Mouse (Mus musculus) myocyte (in vitro differentiated cells): ENCODE results near the gene Ets2. TPM values are rescaled to one million over a fixed set of nuclear protein-coding genes. Genes with fewer than 3 reads are reported as not detected.

Experiments used
- H3K27me3 ChIP-seq: one replicate; pipeline ENCODE4 v1.6.1; 2011; ENCODE audit not compliant: control insufficient read depth, insufficient read depth, insufficient read length
- H3K36me3 ChIP-seq: one replicate; pipeline ENCODE4 v1.6.1; 2011; ENCODE audit not compliant: control insufficient read depth, insufficient read depth
- H3K4me2 ChIP-seq: one replicate; pipeline ENCODE4 v1.6.1; 2011; ENCODE audit warnings: low read depth, control low read depth
- H3K4me3 ChIP-seq: one replicate; pipeline ENCODE4 v1.5.1; 2011; ENCODE audit warnings: mild to moderate bottlenecking, control low read depth, moderate library complexity
- H3K79me2 ChIP-seq: one replicate; pipeline ENCODE4 v1.6.1; 2011; ENCODE audit not compliant: control insufficient read depth, insufficient read depth
- H3ac ChIP-seq: one replicate; pipeline ENCODE4 v1.6.1; 2011; ENCODE audit not compliant: control insufficient read depth, insufficient read length
- CEBPB ChIP-seq: IDR thresholded peaks from 2 replicates; pipeline ENCODE4 v1.6.1; 2011; ENCODE audit warnings: mild to moderate bottlenecking, moderate library complexity; ENCODE audit not compliant: poor library complexity, insufficient read depth, severe bottlenecking
- E2F4 ChIP-seq: IDR thresholded peaks from one replicate; pipeline ENCODE4 v1.6.1; 2011; ENCODE audit warnings: mild to moderate bottlenecking, control low read depth, moderate library complexity; ENCODE audit not compliant: insufficient read depth
- MAX ChIP-seq: IDR thresholded peaks from one replicate; pipeline ENCODE4 v1.6.1; 2011; ENCODE audit warnings: low read depth, mild to moderate bottlenecking, control low read depth
- MYOD1 ChIP-seq, 3 experiments: IDR thresholded peaks; one replicate each; pipeline ENCODE4 v1.6.1; 2011; ENCODE audit warnings: control low read depth in 2 of 3, low read depth in 2 of 3, mild to moderate bottlenecking in 2 of 3, moderate library complexity in 1 of 3; ENCODE audit not compliant: insufficient read length in 2 of 3, control insufficient read depth in 1 of 3
- MYOG ChIP-seq, 3 experiments: IDR thresholded peaks; one replicate each; pipeline ENCODE4 v1.6.1; 2011; ENCODE audit warnings: control low read depth in 2 of 3, low read depth in 2 of 3, mild to moderate bottlenecking in 2 of 3; ENCODE audit not compliant: insufficient read length in 2 of 3, control insufficient read depth in 1 of 3, insufficient read depth in 1 of 3
- POLR2A ChIP-seq: IDR thresholded peaks from one replicate; pipeline ENCODE4 v1.6.1; 2011; ENCODE audit warnings: low read depth, mild to moderate bottlenecking, control low read depth, moderate library complexity; ENCODE audit not compliant: insufficient read length
- POLR2AphosphoS2 ChIP-seq: IDR thresholded peaks from one replicate; pipeline ENCODE4 v1.6.1; 2011; ENCODE audit warnings: low read depth, control low read depth; ENCODE audit not compliant: insufficient read length
- REST ChIP-seq: IDR thresholded peaks from one replicate; pipeline ENCODE4 v1.6.1; 2011; ENCODE audit warnings: mild to moderate bottlenecking, control low read depth, moderate library complexity; ENCODE audit not compliant: insufficient read depth, insufficient read length
- SRF ChIP-seq: IDR thresholded peaks from one replicate; pipeline ENCODE4 v1.6.1; 2011; ENCODE audit warnings: low read depth; ENCODE audit not compliant: control insufficient read depth, insufficient read length
- TCF12 ChIP-seq: IDR thresholded peaks from one replicate; pipeline ENCODE4 v1.6.1; 2011; ENCODE audit warnings: mild to moderate bottlenecking, control low read depth; ENCODE audit not compliant: poor library complexity, insufficient read depth, severe bottlenecking
- TCF3 ChIP-seq: IDR thresholded peaks from one replicate; pipeline ENCODE4 v1.6.1; 2011; ENCODE audit warnings: low read depth, control low read depth; ENCODE audit not compliant: insufficient read length
- USF1 ChIP-seq: IDR thresholded peaks from one replicate; pipeline ENCODE4 v1.6.1; 2011; ENCODE audit warnings: low read depth, mild to moderate bottlenecking, control low read depth, moderate library complexity
- polyA plus RNA-seq: library from polyadenylated mRNA; unstranded; fragments of >200 nt; fragmentation: generic; extraction: Trizol; gene quantifications from one replicate; pipeline ENCODE4 v1.2.1, GENCODE M21; 2012; ENCODE audit warnings: missing spikeins

Gene Ets2
- polyA plus RNA-seq, 1 experiment: 73.9 TPM

DNA sequence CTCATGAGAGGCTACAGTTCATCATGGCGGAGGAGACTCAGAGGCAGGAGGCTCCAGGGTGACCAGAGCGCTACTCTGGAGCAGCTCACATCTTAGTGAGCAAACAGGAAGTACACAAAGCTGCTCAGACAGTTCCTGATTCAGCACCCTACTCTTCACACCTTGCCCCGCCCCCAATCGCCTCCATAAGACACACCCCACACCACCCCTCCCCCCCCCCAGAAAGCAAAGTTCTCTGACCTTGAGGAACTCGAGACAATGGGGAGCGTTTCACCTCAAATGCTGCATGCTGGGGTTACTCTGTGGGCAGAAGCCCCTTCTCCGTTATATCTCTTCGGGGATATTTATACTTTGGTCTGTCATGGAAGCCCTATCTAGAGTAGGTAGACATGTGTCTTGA lies 15.0 kb upstream of the Ets2 start:
- Histone ChIP-seq H3K36me3 (no peaks in the 10 kb centered on the region), H3K79me2 (no peaks in the 10 kb centered on the region), H3ac (no peak overlapping the region), H3K4me2 (no peak overlapping the region), H3K4me3 (no peak overlapping the region), H3K27me3 (no peaks in the 10 kb centered on the region)
- no peak for TF ChIP-seq USF1
- TF ChIP-seq MYOG (IDR thresholded peaks at IDR 0.05; ENCODE audit: control insufficient read depth in 1 of 3, insufficient read depth in 1 of 3, insufficient read length in 2 of 3, low read depth in 2 of 3): no peak
- TF ChIP-seq SRF: no peak
- TF ChIP-seq MAX: no peak
- no peak for TF ChIP-seq POLR2A
- TF ChIP-seq TCF12: no peak
- no peak for TF ChIP-seq POLR2AphosphoS2
- no peak for TF ChIP-seq TCF3
- TF ChIP-seq CEBPB: no peak
- TF ChIP-seq E2F4: no peak
- no peak for TF ChIP-seq REST
- TF ChIP-seq MYOD1 (IDR thresholded peaks at IDR 0.05; ENCODE audit: control insufficient read depth in 1 of 3, insufficient read length in 2 of 3, low read depth in 2 of 3): no peak

DNA sequence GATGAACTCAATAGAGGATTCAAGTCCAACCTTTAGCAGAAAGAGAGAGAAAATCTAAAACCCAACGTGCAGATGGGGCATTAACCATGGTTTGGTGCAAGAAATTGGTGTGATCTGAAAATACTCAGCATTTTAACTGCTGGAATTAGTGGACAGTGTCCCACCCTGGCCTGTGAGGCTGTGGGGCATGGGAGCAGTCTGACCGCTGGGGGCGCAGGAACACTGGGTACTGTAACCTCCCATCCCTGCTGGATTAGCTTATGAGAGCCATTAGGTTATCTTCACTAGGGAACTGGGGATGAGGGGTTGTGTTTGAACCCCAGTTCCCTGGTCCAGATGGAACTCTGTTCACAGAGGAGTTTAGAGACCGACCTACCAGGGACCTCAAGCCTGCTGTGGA lies 13.9 kb upstream of the Ets2 start:
- no peak overlapping the region for H3ac ChIP-seq
- no peak overlapping the region for H3K4me2 ChIP-seq
- no peak for TF ChIP-seq E2F4
- no peaks in the 10 kb centered on the region for H3K27me3 ChIP-seq
- no peaks in the 10 kb centered on the region for H3K36me3 ChIP-seq
- no peaks in the 10 kb centered on the region for H3K79me2 ChIP-seq
- no peak overlapping the region for H3K4me3 ChIP-seq

DNA sequence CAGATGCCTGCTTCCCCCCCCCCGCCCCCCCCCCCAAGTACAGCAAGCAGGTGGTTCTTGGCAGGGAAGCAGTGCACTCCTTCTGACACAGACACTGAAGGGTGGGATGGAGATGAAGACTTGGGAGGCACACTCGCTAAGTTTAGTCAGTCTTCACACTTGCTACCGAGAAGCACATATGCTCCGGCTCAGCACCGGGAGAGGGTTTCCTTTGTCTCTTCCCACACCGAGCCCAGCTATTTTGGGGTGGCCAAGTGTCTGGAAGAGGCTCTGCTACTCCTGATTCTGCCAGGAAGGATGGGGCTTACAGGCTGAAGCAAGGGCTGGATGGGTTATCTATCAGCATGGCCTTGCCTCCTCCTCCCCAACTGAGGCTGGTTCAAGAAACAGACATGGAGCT lies 5.3 kb upstream of the Ets2 start:
- Histone ChIP-seq H3ac (no peak overlapping the region), H3K27me3 (no peaks in the 10 kb centered on the region), H3K36me3 (no peaks in the 10 kb centered on the region), H3K79me2 (no peaks in the 10 kb centered on the region), H3K4me2 (no peak overlapping the region), H3K4me3 (no peak overlapping the region)
- TF ChIP-seq POLR2AphosphoS2 (no peak), MYOD1 (IDR thresholded peaks at IDR 0.05; ENCODE audit: control insufficient read depth in 1 of 3, insufficient read length in 2 of 3, low read depth in 2 of 3) (no peak), E2F4 (no peak), CEBPB (no peak), TCF3 (no peak), REST (no peak), USF1 (no peak), POLR2A (no peak)

- Histone ChIP-seq H3K27me3 (no peaks in the 10 kb centered on the region), H3K4me3 (no peak overlapping the region), H3K36me3 (no peaks in the 10 kb centered on the region), H3K4me2 (no peak overlapping the region), H3ac (no peak overlapping the region), H3K79me2 (peaks cover 22% of the 10 kb centered on the region)
- no peak for TF ChIP-seq SRF
- TF ChIP-seq MAX: no peak
- TF ChIP-seq POLR2A: no peak
- TF ChIP-seq TCF3: no peak
- TF ChIP-seq CEBPB: no peak
- no peak for TF ChIP-seq USF1
- TF ChIP-seq POLR2AphosphoS2: no peak
- TF ChIP-seq MYOG (IDR thresholded peaks at IDR 0.05; ENCODE audit: control insufficient read depth in 1 of 3, insufficient read depth in 1 of 3, insufficient read length in 2 of 3, low read depth in 2 of 3): no peak
- no peak for TF ChIP-seq REST
- no peak for TF ChIP-seq E2F4
- no peak for TF ChIP-seq TCF12
- no peak for TF ChIP-seq MYOD1 (IDR thresholded peaks at IDR 0.05; ENCODE audit: control insufficient read depth in 1 of 3, insufficient read length in 2 of 3, low read depth in 2 of 3)
Measured at GRCm38 (mm10) chr16:95699721-95700120, 2.2 kb upstream of the Ets2 start.

GRCm38 (mm10) chr16:95700224-95700623 lies 1.7 kb upstream of the Ets2 start:
- Histone ChIP-seq H3ac (no peak overlapping the region), H3K4me2 (no peak overlapping the region), H3K4me3 (no peak overlapping the region), H3K27me3 (no peaks in the 10 kb centered on the region), H3K36me3 (no peaks in the 10 kb centered on the region), H3K79me2 (peaks cover 27% of the 10 kb centered on the region)
- no peak for TF ChIP-seq POLR2A
- no peak for TF ChIP-seq MYOD1 (IDR thresholded peaks at IDR 0.05; ENCODE audit: control insufficient read depth in 1 of 3, insufficient read length in 2 of 3, low read depth in 2 of 3)
- TF ChIP-seq MAX: no peak
- no peak for TF ChIP-seq E2F4
- TF ChIP-seq USF1: no peak
- TF ChIP-seq TCF3: no peak
- TF ChIP-seq CEBPB: no peak
- no peak for TF ChIP-seq MYOG (IDR thresholded peaks at IDR 0.05; ENCODE audit: control insufficient read depth in 1 of 3, insufficient read depth in 1 of 3, insufficient read length in 2 of 3, low read depth in 2 of 3)
- no peak for TF ChIP-seq TCF12
- no peak for TF ChIP-seq SRF
- no peak for TF ChIP-seq POLR2AphosphoS2
- no peak for TF ChIP-seq REST
